Mouse (Mus musculus) forebrain, embryonic 12.5 days (tissue): ENCODE measurements around the gene Src. TPM values are rescaled to one million over a fixed set of nuclear protein-coding genes. Genes with fewer than 3 reads are reported as not detected.

ENCODE experiments used
- ATAC-seq: fragments of 200-750 bp; cut with Nextera tagmentation; 2 replicates; pipeline ENCODE4 v1.8.0; 2017; ENCODE audit warnings: moderate TSS enrichment; ENCODE audit not compliant: low FRiP score
- H3K27ac ChIP-seq: fragments of 300-500 bp; sonication (generic); 2 replicates; pipeline ENCODE4 v1.5.1; 2016; ENCODE audit warnings: mild to moderate bottlenecking
- H3K27me3 ChIP-seq: fragments of 300-500 bp; sonication (generic); 2 replicates; pipeline ENCODE4 v1.6.1; 2016; ENCODE audit warnings: mild to moderate bottlenecking
- H3K36me3 ChIP-seq: fragments of 300-500 bp; sonication (generic); replicated peaks from 2 replicates; pipeline ENCODE4 v1.6.1; 2016; ENCODE audit warnings: mild to moderate bottlenecking
- H3K4me1 ChIP-seq: fragments of 300-500 bp; sonication (generic); 2 replicates; pipeline ENCODE4 v1.6.1; 2016
- H3K4me2 ChIP-seq: fragments of 300-500 bp; sonication (generic); 2 replicates; pipeline ENCODE4 v1.6.1; 2016; ENCODE audit warnings: mild to moderate bottlenecking, moderate library complexity
- H3K4me3 ChIP-seq: fragments of 300-500 bp; sonication (generic); replicated peaks from 2 replicates; pipeline ENCODE4 v1.5.1; 2016; ENCODE audit warnings: mild to moderate bottlenecking
- H3K9ac ChIP-seq: fragments of 300-500 bp; sonication (generic); 2 replicates; pipeline ENCODE4 v1.6.1; 2016; ENCODE audit warnings: mild to moderate bottlenecking
- H3K9me3 ChIP-seq: fragments of 300-500 bp; sonication (generic); 2 replicates; pipeline ENCODE4 v1.6.1; 2016
- WGBS: fragments of 180-500 bp; shearing (Covaris S2); methylation state at CpG from one replicate; pipeline ENCODE4 v1.1.7; 2016; 5-methylcytosine and 5-hydroxymethylcytosine counted together
- polyA plus RNA-seq: library from polyadenylated mRNA; unstranded; fragments of >200 nt; fragmentation: Nextera tagmentation; extraction: Ambion mirVana; gene quantifications from 2 replicates; pipeline ENCODE4 v1.2.1, GENCODE M21; 2016

Gene Src
- polyA plus RNA-seq, 1 experiment from 2014 or later, result 35.1 TPM

DNA sequence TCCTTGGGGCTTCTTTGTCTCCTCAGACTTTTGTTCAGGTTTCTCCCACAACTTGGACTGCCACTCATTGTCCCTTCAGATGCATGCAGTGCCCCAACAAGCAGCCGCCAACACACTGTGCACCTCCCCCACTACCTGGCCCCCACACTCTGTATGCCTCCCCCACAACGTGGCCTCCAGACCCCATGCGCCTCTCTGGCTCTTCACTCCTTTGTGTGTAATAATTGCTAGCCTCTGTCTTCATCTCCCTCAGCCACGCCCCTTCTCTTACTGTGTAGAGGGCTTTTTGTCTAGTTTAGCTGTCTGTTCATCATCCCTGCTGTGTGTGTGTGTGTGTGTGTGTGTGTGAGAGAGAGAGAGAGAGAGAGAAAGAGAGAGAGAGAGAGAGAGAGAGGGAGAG is 80.3 kb downstream of the Src start:
- Histone ChIP-seq H3K4me2 (no peak overlapping the region; the same call in 1 of the 2 replicates), H3K27me3 (no peaks in the 10 kb centered on the region), H3K9me3 (no peaks in the 10 kb centered on the region), H3K4me1 (peaks cover 28% of the 10 kb centered on the region), H3K27ac (peak overlapping the region; percentile 92), H3K4me3 (no peak overlapping the region), H3K36me3 (no peaks in the 10 kb centered on the region), H3K9ac (no peak overlapping the region)
- ATAC-seq, result peak; percentile 87
- WGBS, result 7% methylated on average over 4 of the region's 4 CpGs

DNA sequence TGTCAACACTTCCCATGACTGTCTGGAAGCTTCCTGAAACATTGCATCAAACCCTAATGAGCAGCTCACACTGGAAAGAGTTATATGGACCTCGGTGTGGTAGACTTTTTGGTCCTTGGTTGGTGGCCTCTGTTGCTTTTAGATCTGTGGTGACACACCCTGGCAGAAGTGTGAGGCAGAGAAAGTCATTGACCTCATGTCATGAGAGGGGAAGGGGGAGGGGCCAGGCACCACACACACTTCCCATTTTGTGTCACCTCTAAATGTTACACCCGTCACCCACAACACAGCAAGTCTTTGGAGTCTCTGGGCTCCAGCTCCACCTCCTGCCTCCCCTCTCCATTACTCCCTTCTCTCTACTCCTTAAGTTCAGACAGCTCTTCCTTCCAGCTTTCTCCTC is 82.1 kb downstream of the Src start:
- Histone ChIP-seq H3K4me1 (peaks cover 28% of the 10 kb centered on the region), H3K4me3 (no peak overlapping the region), H3K4me2 (no peak overlapping the region), H3K36me3 (no peaks in the 10 kb centered on the region), H3K27me3 (0 out of 2 replicates have a peak, but pooled peaks cover 5% of the 10 kb centered on the region), H3K9ac (no peak overlapping the region), H3K27ac (no peak overlapping the region), H3K9me3 (no peaks in the 10 kb centered on the region)
- no peak for ATAC-seq
- 96% methylated on average over 2 of the region's 2 CpGs for WGBS

DNA sequence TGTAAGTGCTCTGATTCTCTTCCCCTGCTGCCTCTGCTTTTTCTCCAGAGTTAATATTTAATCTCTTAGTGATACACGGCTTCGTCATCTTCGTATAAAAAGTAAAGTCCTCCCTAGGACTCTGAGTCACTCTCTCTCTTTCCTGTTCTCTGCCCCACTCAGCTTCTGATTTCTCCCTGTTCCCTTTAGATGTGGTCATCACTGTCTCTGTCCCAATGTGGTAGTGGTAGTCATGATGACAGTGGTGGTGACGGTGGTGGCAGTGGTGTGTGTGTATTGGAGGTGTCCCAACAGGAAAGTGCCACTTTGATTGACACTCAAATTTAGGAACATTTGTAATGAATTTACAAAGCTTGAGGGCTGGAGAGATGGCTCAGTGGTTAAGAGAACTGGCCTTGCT is 83.1 kb downstream of the Src start:
- no peak for ATAC-seq
- Histone ChIP-seq H3K4me2 (no peak overlapping the region), H3K9me3 (no peaks in the 10 kb centered on the region), H3K27ac (no peak overlapping the region), H3K9ac (no peak overlapping the region), H3K36me3 (no peaks in the 10 kb centered on the region), H3K4me1 (peaks cover 31% of the 10 kb centered on the region), H3K4me3 (no peak overlapping the region), H3K27me3 (0 out of 2 replicates have a peak, but pooled peaks cover 8% of the 10 kb centered on the region)
- 95% methylated on average over 4 of the region's 4 CpGs for WGBS

DNA sequence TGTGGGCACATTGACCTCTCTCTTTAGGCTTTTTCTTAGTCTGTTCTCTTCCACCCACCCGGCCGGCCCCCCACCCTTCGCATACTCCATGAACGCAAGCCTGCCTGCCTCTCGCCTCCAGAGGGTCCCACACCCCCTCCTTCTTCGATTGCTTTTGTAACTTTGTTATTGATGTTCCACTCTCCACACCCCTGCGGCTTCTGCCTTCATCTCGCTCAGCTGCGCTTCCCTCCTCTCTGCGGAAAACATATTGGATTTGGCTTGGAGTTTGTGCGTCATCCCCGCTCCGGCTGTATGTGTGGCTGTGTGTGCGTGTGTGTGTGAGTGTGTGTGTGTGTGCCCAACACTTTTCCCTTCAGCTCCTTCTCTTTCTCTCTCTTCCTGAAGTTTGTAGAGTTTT is 88.5 kb downstream of the Src start:
- Histone ChIP-seq H3K4me3 (no peak overlapping the region), H3K36me3 (no peaks in the 10 kb centered on the region), H3K27me3 (0 out of 2 replicates have a peak, but pooled peaks cover 16% of the 10 kb centered on the region), H3K9ac (0 out of 2 replicates have a peak overlapping the region, but pooled peaks have one; percentile 21), H3K9me3 (no peaks in the 10 kb centered on the region), H3K27ac (peak overlapping the region; percentile 53; the same call in 1 of the 2 replicates), H3K4me2 (no peak overlapping the region), H3K4me1 (peaks cover 28% of the 10 kb centered on the region)
- 47% methylated on average over 14 of the region's 14 CpGs for WGBS
- ATAC-seq, result no peak

DNA sequence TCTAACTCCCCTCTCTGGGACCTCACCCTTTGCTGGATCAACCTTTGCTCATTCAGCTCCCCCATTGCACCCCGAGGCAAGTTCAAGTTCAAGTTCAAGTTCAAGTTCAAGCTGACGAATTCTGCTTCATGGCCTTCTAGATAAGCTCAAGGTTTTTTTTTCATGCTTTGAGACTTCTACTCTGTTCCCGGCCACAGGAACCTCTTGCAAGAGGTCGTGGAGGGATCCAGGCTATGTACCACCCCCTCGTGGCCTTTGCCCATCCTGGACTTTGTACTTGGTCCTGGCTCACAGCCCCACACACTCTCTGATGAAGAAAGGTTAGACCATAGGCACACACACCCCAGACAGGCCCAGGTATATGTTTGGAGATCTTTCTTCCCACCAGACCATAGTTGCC is 90.9 kb downstream of the Src start:
- peaks cover 50% of the 10 kb centered on the region for H3K4me1 ChIP-seq
- H3K36me3 ChIP-seq, result no peaks in the 10 kb centered on the region

DNA sequence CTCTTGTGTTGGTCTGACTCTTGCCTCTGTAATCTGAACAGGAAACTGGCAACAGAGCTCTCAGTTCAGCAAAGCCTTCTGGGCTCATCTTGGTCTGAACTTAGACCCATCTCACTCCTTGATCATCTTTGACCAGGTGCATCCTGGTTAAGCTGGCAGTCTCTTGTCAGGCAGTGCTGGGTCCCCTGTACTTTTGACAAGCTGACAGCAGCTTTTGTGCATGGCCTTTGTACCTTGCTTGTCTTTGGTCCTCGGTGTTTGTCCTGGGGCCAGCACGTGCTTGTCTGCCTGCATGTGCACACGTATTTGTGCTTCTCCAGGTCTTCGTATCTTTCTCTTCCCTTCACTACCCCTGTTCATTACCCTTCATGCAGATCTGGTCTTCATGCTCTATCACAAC is 91.8 kb downstream of the Src start:
- Histone ChIP-seq H3K4me1 (peaks cover 58% of the 10 kb centered on the region), H3K9ac (no peak overlapping the region), H3K9me3 (no peaks in the 10 kb centered on the region), H3K4me3 (no peak overlapping the region), H3K27ac (no peak overlapping the region), H3K4me2 (no peak overlapping the region), H3K27me3 (peaks cover 17% of the 10 kb centered on the region; the same call in 1 of the 2 replicates), H3K36me3 (no peaks in the 10 kb centered on the region)
- ATAC-seq, result no peak
- WGBS, result 69% methylated on average over 4 of the region's 4 CpGs

More for the DNA sequence above, 90.9 kb downstream of the Src start:
- no peak overlapping the region for H3K9ac ChIP-seq
- no peak for ATAC-seq
- H3K27me3 ChIP-seq, result peaks cover 22% of the 10 kb centered on the region; the same call in 1 of the 2 replicates
- no peaks in the 10 kb centered on the region for H3K9me3 ChIP-seq
- H3K27ac ChIP-seq, result no peak overlapping the region
- no peak overlapping the region for H3K4me3 ChIP-seq
- 88% methylated on average over 5 of the region's 5 CpGs for WGBS
- H3K4me2 ChIP-seq, result no peak overlapping the region

DNA sequence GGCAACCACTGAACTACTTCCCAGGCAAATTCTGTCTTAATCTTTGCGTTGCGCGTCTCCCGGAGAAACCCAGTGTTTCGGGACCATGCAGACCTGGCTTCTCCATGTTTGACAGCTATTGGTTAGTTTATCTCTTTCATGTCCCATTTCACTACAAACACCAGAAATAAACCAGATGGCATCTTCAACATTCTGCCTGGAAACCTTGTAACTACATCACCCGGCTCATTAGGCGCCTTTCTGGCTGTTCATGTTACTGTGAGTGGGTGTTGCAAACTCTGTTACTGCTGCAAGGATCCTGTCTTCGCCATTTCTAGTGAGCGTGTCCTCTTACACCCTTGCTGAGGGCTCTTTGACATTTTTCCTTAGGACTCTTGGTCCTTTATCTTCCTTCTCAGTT is 94.6 kb downstream of the Src start:
- 92% methylated on average over 9 of the region's 9 CpGs for WGBS

DNA sequence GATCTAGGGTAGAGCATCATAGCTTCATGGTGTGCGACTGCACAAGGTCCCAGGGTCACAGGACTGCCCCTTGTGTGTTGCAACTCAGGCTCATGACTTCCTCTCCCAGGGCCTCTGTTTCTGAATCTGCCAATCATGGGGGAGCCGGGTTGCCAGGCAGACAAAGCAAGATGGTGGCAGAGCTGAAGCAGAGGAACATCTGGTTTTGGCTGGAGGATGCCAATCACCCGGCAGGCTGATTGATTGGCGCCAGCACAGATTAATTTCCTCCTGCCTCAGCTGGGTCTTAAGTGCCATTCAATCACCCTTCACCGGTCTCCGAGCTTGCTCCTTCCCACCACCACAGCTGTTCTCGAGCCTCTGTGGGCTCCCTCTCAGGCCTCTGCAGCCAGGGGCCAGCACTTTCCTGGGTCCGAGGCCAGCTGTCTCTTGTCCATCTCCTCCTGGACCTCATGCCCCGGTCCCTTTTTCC is 95.5 kb downstream of the Src start:
- no peak for ATAC-seq
- Histone ChIP-seq H3K27me3 (peaks cover 21% of the 10 kb centered on the region), H3K4me2 (no peak overlapping the region), H3K4me3 (no peak overlapping the region), H3K4me1 (peaks cover 57% of the 10 kb centered on the region), H3K27ac (peak overlapping the region; percentile 78), H3K9me3 (no peaks in the 10 kb centered on the region), H3K36me3 (no peaks in the 10 kb centered on the region), H3K9ac (no peak overlapping the region)
- 18% methylated on average over 9 of the region's 9 CpGs for WGBS

More for the DNA sequence above, 94.6 kb downstream of the Src start:
- Histone ChIP-seq H3K4me3 (no peak overlapping the region), H3K9ac (no peak overlapping the region), H3K9me3 (no peaks in the 10 kb centered on the region), H3K4me2 (no peak overlapping the region), H3K27me3 (peaks cover 28% of the 10 kb centered on the region), H3K27ac (no peak overlapping the region), H3K36me3 (no peaks in the 10 kb centered on the region), H3K4me1 (peaks cover 48% of the 10 kb centered on the region)
- no peak for ATAC-seq

DNA sequence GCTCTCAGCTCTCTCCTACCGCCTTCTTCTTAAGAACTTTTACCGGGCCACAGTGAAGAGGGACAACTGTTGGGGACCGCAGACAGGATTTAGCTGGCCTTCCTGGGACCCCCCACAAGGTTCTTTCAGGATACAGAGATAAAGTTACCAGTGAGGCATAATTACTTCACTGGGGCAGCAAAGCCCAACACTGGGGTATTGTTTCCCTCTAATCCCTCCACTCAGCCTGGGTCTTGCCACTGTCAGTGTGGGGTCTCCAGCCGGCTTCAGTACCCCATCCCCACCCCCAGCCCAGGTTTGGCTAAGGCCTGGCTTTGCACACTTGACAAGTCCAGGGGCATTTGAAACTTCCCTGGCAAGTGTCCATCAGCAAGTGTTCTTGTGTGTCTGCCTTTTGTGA is 96.1 kb downstream of the Src start:
- under 1% methylated on average over 4 of the region's 4 CpGs for WGBS
- no peak overlapping the region for H3K4me2 ChIP-seq
- 0 out of 2 replicates have a peak overlapping the region, but pooled peaks have one; percentile 17 for H3K9ac ChIP-seq
- no peaks in the 10 kb centered on the region for H3K9me3 ChIP-seq
- no peak overlapping the region for H3K4me3 ChIP-seq
- peaks cover 60% of the 10 kb centered on the region for H3K4me1 ChIP-seq
- H3K36me3 ChIP-seq, result no peaks in the 10 kb centered on the region
- H3K27me3 ChIP-seq, result peaks cover 21% of the 10 kb centered on the region
- peak overlapping the region; percentile 78 for H3K27ac ChIP-seq
- ATAC-seq, result no peak; the same call in 1 of the 2 replicates

DNA sequence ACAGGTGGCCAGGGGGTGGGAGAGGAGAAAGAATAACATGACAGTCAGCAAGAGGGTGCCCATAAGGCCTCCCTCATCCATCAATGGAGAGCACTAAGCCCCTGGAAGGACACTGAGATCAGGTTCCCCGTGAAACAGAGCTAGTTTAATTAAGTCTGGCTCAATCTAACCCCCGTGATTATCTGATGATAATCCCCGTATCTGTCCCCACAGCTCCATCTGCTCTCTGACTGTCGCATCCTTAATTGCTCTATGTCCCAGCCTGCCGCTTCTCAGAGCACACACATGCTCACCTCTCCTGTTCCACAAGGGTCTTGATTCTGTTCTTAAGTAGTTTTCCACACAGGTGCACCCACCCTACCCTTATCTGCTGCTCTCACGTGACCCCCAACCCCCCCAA is 99.3 kb downstream of the Src start:
- H3K4me2 ChIP-seq, result no peak overlapping the region
- ATAC-seq, result no peak
- 40% methylated on average over 6 of the region's 6 CpGs for WGBS
- H3K27ac ChIP-seq, result peak overlapping the region; percentile 74
- H3K9ac ChIP-seq, result no peak overlapping the region
- H3K4me1 ChIP-seq, result peaks cover 69% of the 10 kb centered on the region
- peaks cover 21% of the 10 kb centered on the region for H3K27me3 ChIP-seq
- no peaks in the 10 kb centered on the region for H3K9me3 ChIP-seq
- H3K4me3 ChIP-seq, result no peak overlapping the region
- H3K36me3 ChIP-seq, result no peaks in the 10 kb centered on the region

DNA sequence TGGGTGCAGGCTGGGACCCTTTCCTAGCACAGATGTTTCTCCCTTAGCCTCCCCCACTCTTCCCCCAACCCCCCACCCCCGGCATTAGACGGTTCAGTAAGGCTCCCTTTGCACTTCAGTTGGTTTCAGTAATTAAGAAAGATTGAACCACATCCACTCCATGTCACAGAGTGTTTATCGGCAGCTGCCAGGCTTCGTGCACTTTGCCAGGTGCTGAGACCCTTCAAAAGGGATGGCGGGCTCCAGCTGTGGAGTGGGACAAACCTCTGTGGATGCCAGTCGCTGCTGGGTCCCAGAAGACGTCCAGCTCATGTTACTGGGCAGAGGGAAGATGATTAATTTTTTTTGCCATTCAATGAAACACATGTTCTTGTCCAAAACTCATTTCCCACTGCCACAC is 100.2 kb downstream of the Src start:
- no peak overlapping the region for H3K4me2 ChIP-seq
- H3K36me3 ChIP-seq, result no peaks in the 10 kb centered on the region
- H3K9ac ChIP-seq, result no peak overlapping the region
- H3K9me3 ChIP-seq, result no peaks in the 10 kb centered on the region
- 43% methylated on average over 7 of the region's 7 CpGs for WGBS
- peak overlapping the region; percentile 74; the same call in 1 of the 2 replicates for H3K27ac ChIP-seq
- peaks cover 66% of the 10 kb centered on the region for H3K4me1 ChIP-seq
- H3K27me3 ChIP-seq, result peaks cover 19% of the 10 kb centered on the region
- no peak for ATAC-seq
- H3K4me3 ChIP-seq, result no peak overlapping the region

DNA sequence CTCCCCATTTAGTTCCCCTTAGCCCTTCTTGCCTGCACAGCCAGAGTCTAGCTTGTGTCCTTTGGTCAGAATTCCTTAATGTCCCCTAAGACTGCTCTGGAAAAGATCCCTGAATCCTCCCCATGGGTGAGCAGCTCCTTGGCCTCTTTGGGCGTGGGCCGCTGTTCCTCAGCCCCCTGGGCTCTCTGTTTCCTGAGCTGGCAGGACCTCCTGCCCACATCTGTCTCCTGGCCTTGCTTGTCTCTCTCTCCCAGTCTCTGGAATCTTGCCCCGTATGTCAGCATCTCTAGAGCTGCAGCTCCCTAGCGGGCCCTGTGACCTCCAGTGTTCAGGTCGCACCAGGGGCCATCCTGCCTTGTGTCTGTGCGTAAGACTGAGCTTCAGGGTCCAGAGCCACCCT is 101.2 kb downstream of the Src start:
- H3K4me1 ChIP-seq, result peaks cover 60% of the 10 kb centered on the region
- no peaks in the 10 kb centered on the region for H3K36me3 ChIP-seq
- no peak for ATAC-seq
- no peak overlapping the region for H3K9ac ChIP-seq
- H3K9me3 ChIP-seq, result no peaks in the 10 kb centered on the region
- H3K4me2 ChIP-seq, result no peak overlapping the region
- no peak overlapping the region for H3K4me3 ChIP-seq
- 0 out of 2 replicates have a peak overlapping the region, but pooled peaks have one; percentile 14 for H3K27ac ChIP-seq
- peaks cover 15% of the 10 kb centered on the region; the same call in 1 of the 2 replicates for H3K27me3 ChIP-seq
- WGBS, result 80% methylated on average over 6 of the region's 6 CpGs

DNA sequence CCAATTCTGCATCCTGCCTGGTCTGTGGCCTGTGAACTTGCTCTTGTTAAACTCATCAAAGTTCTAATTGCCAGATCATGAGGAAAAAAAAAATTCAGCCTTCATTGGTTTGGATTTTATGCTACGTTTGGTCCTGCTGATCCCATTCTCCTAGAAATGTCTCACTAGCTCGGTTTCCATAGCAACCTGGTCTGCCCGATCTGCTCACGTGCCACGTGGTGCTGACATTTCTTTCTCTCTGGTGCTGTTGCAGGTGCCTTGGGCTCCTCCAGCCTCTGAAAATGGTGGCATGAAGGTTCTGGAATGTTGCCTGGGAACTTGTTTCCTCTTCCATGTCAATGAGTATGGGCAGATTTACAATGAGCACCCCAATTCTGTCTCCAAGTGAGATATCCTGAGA is 102.3 kb downstream of the Src start:
- H3K4me1 ChIP-seq, result peaks cover 59% of the 10 kb centered on the region
- H3K4me2 ChIP-seq, result no peak overlapping the region; the same call in 1 of the 2 replicates
- ATAC-seq, result no peak
- H3K9me3 ChIP-seq, result no peaks in the 10 kb centered on the region
- no peak overlapping the region for H3K9ac ChIP-seq
- H3K27me3 ChIP-seq, result peaks cover 12% of the 10 kb centered on the region; the same call in 1 of the 2 replicates
- no peak overlapping the region for H3K4me3 ChIP-seq
- peak overlapping the region; percentile 66 for H3K27ac ChIP-seq
- H3K36me3 ChIP-seq, result no peaks in the 10 kb centered on the region
- 11% methylated on average over 5 of the region's 5 CpGs for WGBS
